Mouse (Mus musculus): ENCODE data around the gene Ptprm. TPM values are rescaled to one million over a fixed set of nuclear protein-coding genes. Genes with fewer than 3 reads are reported as not detected.

Gene Ptprm
- polyA plus RNA-seq, 1 experiment from 2014 or later = 15.8 TPM

DNA sequence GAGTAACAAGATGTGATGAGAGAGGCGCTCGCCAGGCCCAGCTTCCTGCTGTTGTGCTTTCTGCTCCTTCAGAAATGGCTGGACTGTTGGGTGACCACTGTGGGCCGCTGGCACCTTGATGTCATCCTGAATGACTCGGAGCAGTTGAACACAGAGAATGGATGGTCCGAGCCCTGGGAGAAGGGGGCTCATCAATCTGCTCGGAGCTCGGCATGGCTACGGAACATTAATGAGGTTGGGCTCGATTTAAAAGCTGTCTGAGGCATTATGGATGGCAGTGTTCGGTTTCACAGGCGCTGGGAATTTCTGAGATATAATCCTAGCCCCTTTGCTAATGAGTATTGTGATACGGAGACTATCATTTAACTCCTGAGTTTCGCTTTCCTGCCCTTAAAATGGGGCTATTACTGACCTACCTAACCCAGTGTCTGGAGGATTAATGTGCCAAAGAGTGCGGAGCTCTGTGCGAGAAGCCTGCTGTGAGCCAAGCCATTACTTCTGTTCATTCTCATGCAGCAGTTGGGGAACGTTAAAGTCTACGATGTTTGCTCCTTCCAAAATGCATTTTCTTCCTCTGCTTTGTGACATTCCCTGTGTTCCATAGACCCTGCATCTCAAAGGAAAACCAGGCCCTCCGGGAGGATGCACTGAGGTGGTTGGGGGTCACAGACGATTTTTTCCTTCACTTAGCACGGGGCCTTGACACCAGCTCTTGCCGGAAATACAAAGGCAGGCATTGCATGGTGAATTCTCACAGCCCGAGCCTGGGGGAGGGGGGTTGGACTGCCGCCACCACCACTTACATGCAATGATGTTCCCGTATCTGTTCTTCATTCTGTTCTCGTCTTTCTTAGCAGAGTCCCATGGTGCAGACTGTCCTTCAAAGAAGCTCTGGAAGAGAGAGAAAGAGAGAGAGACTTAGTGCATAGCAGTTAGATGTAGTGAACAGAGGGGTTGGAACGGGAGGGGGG lies 592.6 kb downstream of the Ptprm start:
- no peak for ATAC-seq (replicated peaks; ENCODE audit: insufficient number of reproducible peaks, insufficient read depth, low FRiP score, low read depth)
- WGBS = 77% methylated on average over 26 of the region's 26 CpGs
- peaks cover 2% of the 10 kb centered on the region; the same call in 1 of the 2 replicates for H3K4me1 ChIP-seq (replicated peaks)

DNA sequence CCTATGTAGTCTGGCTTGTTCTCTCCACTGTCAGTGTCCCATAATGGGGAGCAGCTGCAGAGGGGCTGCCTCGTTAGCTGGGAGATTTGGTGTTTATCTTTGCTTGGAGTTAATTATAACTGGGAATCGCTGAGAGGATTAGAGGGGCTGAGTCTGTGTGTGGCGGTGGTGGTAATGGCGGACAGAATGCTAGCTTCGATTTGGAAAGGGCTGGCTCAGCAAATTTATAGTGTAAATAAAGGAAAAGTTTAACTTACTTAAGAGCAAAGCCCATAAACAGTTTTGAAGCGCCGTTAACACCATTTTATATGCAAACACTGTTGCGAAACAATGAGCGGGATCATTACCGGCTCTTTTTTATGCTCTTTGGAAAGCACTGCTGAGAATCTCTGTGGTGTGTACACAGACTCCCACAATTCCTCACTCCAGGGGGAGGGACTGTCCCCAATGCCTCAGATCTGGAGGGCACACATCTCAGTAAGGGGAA lies 597.2 kb downstream of the Ptprm start:
- H3K36me3 ChIP-seq = peaks cover 7% of the 10 kb centered on the region; the same call in 1 of the 2 replicates
- H3K4me1 ChIP-seq (replicated peaks) = peaks cover 2% of the 10 kb centered on the region; the same call in 1 of the 2 replicates
- WGBS = 56% methylated on average over 10 of the region's 10 CpGs
- no peak overlapping the region for H3K4me3 ChIP-seq
- peak overlapping the region; percentile 21; the same call in 1 of the 2 replicates for H3K4me2 ChIP-seq
- H3K9ac ChIP-seq = no peak overlapping the region
- no peaks in the 10 kb centered on the region for H3K9me3 ChIP-seq (replicated peaks)
- no peak overlapping the region for H3K27ac ChIP-seq
- ATAC-seq (replicated peaks; ENCODE audit: insufficient number of reproducible peaks, insufficient read depth, low FRiP score, low read depth) = no peak
- no peaks in the 10 kb centered on the region for H3K27me3 ChIP-seq

More for the DNA sequence above, 592.6 kb downstream of the Ptprm start:
- Histone ChIP-seq H3K36me3 (peaks cover 7% of the 10 kb centered on the region; the same call in 1 of the 2 replicates), H3K27me3 (no peaks in the 10 kb centered on the region), H3K27ac (no peak overlapping the region), H3K4me3 (no peak overlapping the region), H3K9ac (no peak overlapping the region), H3K9me3 (replicated peaks) (no peaks in the 10 kb centered on the region), H3K4me2 (no peak overlapping the region)

DNA sequence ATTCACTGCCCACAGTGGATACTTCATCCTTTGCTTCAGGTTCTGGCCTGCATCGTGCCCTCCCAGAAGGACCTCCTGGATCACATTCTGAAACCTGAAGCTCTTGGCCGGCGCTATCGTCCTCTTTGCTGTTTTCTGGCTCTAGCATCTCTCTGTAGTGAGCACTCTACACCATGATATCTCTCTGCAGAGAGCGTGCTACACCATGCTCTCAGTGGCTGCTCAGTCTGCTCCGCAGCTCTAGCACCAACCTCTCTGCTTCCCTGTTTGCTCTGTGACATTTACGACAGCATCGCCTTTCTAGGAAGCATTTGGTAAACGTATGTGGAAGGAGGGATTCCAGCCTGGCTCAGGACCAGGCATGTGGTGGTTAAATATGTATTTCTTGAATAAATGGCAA lies 597.8 kb downstream of the Ptprm start:
- Histone ChIP-seq H3K9me3 (replicated peaks) (no peaks in the 10 kb centered on the region), H3K27me3 (no peaks in the 10 kb centered on the region), H3K9ac (no peak overlapping the region), H3K27ac (no peak overlapping the region), H3K36me3 (peaks cover 7% of the 10 kb centered on the region; the same call in 1 of the 2 replicates), H3K4me3 (no peak overlapping the region), H3K4me1 (replicated peaks) (peaks cover 2% of the 10 kb centered on the region; the same call in 1 of the 2 replicates), H3K4me2 (no peak overlapping the region)
- WGBS = 65% methylated on average over 9 of the region's 9 CpGs
- no peak for ATAC-seq (replicated peaks; ENCODE audit: insufficient number of reproducible peaks, insufficient read depth, low FRiP score, low read depth)

DNA sequence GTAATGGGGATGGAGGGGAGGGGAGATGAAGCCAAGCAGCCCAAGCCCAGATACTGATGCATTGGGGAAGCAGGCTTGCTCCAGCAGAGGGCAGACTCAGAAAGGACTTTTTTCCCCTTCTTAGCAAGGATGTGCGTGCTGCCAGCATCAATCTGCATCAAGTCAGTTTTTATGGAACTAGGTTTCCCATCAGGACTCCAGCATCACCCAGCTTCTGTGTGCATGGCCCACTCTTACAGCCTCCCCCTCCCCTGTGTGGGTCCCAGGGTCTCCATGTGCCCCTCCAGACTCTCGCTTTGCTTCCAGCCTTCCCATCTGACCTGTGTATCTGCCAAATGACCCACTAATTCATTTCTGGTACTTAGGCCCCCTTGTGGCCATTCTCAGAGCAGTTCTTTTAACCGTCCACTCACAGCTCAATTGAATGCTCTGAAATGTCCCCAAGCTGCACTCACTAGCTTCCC lies 599.0 kb downstream of the Ptprm start:
- no peaks in the 10 kb centered on the region for H3K27me3 ChIP-seq
- no peak overlapping the region for H3K4me2 ChIP-seq
- no peaks in the 10 kb centered on the region for H3K36me3 ChIP-seq
- peaks cover 2% of the 10 kb centered on the region; the same call in 1 of the 2 replicates for H3K4me1 ChIP-seq (replicated peaks)
- H3K27ac ChIP-seq = no peak overlapping the region
- H3K4me3 ChIP-seq = no peak overlapping the region
- ATAC-seq (replicated peaks; ENCODE audit: insufficient number of reproducible peaks, insufficient read depth, low FRiP score, low read depth) = no peak
- H3K9ac ChIP-seq = no peak overlapping the region
- WGBS = 51% methylated on average over 3 of the region's 3 CpGs
- no peaks in the 10 kb centered on the region for H3K9me3 ChIP-seq (replicated peaks)

DNA sequence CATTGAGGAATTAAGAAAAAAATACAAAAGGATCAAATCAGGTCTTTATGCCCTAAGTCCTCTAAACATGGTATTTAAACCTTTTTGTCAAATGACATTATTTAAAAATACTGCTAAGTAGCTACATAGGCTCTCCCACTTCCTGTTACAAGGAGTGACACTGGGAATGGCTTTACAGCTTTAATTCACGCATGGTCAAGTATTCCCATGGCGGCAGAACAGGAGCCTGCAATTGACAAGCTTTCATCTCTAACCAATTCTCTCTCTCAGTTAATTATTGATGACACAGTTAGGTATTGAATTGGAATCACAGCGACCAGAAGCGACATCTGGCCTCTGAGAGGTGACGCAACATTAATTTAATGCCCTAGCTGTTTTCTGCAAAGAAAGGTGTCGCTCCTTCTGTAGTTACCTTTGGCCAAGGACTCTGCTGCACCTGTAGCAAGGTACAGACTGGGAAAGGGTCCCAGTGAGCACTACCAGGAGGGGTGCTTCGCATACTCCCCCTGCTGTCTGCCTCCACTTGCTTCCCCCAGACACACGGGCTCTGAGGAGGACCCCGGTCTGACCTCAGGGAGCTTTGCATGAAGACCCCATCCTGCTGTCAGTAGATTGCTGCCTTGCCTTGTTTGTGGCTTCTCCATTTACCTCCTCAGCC lies 599.9 kb downstream of the Ptprm start:
- Histone ChIP-seq H3K27ac (no peak overlapping the region), H3K27me3 (no peaks in the 10 kb centered on the region), H3K4me3 (no peak overlapping the region), H3K36me3 (no peaks in the 10 kb centered on the region), H3K4me2 (no peak overlapping the region), H3K9me3 (replicated peaks) (no peaks in the 10 kb centered on the region), H3K4me1 (replicated peaks) (peaks cover 2% of the 10 kb centered on the region; the same call in 1 of the 2 replicates), H3K9ac (no peak overlapping the region)
- no peak for ATAC-seq (replicated peaks; ENCODE audit: insufficient number of reproducible peaks, insufficient read depth, low FRiP score, low read depth)
- WGBS = 77% methylated on average over 9 of the region's 9 CpGs

DNA sequence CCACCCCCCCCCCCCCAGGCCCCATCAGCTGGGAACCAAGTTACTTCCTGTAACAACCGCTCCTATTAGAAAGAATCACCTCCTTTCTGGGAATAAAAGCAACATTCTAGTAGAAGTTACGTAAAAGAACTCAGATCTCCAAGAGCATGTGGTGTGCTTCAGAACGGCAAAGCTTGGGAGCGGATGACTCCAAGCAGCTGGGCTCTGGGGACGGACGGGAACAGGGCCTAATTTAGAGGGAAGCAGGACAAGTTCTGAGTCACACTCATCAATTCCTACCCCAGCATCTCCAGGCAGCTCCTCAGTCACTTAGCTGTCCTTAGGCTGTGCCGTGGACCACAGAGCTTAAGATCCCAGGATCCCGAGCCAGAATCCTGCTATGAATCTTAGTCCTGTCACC lies 602.5 kb downstream of the Ptprm start:
- Histone ChIP-seq H3K36me3 (no peaks in the 10 kb centered on the region), H3K9ac (no peak overlapping the region), H3K4me1 (replicated peaks) (no peaks in the 10 kb centered on the region), H3K27ac (no peak overlapping the region), H3K27me3 (no peaks in the 10 kb centered on the region), H3K9me3 (replicated peaks) (no peaks in the 10 kb centered on the region), H3K4me3 (no peak overlapping the region), H3K4me2 (no peak overlapping the region)
- whole genome bisulfite sequencing = 85% methylated on average over 8 of the region's 8 CpGs
- ATAC-seq (replicated peaks; ENCODE audit: insufficient number of reproducible peaks, insufficient read depth, low FRiP score, low read depth) = no peak

DNA sequence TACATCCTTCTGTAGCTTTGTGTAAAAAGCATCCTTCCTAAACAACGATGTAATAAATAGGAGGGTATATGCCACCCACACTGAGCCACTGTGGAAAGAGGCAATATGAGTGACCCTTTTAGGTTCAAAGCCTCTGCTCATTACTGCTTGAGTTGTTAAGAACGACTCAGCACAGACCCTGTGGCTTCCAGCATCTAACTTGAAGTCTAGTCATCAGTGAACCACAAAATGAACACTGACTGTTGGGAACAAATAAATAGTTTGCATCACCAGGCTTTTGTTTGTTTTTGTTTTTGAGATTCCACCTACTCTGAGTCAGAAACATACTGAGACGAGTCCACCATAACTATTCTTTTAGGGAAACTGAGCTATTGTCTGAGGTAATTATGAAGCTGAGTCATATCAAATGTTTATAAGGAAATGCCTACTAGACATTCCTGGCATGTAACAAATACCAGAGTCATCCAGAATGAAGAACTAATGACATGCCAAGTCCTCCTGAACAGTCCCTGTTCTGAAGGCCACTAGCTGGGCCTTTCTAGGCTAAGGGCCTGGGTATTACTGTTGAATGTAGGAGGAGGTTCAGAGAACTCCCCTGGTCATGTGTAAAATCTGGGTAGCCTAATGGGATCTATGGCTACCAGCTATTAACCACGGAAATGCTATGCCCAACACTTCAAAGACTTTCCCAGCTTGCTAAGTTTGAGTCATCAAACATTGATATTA lies 603.6 kb downstream of the Ptprm start:
- 75% methylated on average over 4 of the region's 4 CpGs for WGBS

DNA sequence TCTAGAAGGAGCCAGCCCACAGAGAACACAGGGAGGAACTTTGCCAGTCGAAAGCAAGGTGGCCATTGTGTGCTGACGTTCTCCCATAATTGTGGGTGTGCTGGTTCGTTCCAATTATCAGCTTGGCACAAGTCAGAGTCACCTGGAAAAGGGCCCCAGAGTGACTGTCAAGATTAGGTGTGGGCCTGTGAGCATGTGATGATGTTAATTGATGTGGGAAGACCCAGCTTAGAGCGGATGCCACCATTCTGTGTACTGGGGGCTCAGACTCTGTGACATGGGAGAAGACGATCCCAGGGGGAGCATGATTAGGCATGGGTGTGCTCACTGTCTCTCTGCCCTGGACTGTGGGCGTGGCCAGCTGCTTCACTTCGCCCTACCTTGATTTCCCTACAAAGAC lies 604.3 kb downstream of the Ptprm start:
- no peak overlapping the region for H3K4me3 ChIP-seq
- ATAC-seq (replicated peaks; ENCODE audit: insufficient number of reproducible peaks, insufficient read depth, low FRiP score, low read depth) = no peak
- no peak overlapping the region for H3K9ac ChIP-seq
- no peak overlapping the region for H3K27ac ChIP-seq
- H3K9me3 ChIP-seq (replicated peaks) = no peaks in the 10 kb centered on the region
- no peaks in the 10 kb centered on the region for H3K4me1 ChIP-seq (replicated peaks)
- no peak overlapping the region for H3K4me2 ChIP-seq
- H3K27me3 ChIP-seq = no peaks in the 10 kb centered on the region
- 78% methylated on average over 7 of the region's 7 CpGs for WGBS
- no peaks in the 10 kb centered on the region for H3K36me3 ChIP-seq

More for the DNA sequence above, 603.6 kb downstream of the Ptprm start:
- no peaks in the 10 kb centered on the region for H3K4me1 ChIP-seq (replicated peaks)
- no peaks in the 10 kb centered on the region for H3K9me3 ChIP-seq (replicated peaks)
- no peak overlapping the region for H3K27ac ChIP-seq
- H3K4me2 ChIP-seq = no peak overlapping the region
- no peak overlapping the region for H3K9ac ChIP-seq
- no peaks in the 10 kb centered on the region for H3K36me3 ChIP-seq
- no peak for ATAC-seq (replicated peaks; ENCODE audit: insufficient number of reproducible peaks, insufficient read depth, low FRiP score, low read depth)
- no peaks in the 10 kb centered on the region for H3K27me3 ChIP-seq
- H3K4me3 ChIP-seq = no peak overlapping the region

DNA sequence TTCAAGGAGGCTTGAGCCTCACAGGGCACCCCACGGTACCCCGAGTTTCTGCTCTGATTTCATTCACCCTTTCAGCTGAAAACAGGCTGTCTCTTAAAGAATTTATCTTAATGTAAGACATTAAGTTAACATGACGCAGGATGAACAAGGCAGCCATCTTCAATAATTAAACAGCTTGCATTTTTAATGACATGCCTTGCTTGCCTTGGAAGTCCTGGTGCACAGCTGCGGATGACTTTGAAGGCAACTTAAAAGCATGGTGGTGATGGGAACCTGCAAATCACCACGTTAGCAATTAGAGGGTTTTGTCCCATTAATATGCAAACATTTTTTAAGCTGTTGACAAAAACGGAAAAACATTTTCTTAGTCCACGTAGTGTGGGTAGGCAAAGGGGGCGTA lies 607.8 kb downstream of the Ptprm start:
- Histone ChIP-seq H3K27me3 (no peaks in the 10 kb centered on the region), H3K9me3 (replicated peaks) (no peaks in the 10 kb centered on the region), H3K36me3 (no peaks in the 10 kb centered on the region), H3K4me3 (no peak overlapping the region), H3K27ac (no peak overlapping the region), H3K4me2 (no peak overlapping the region), H3K9ac (no peak overlapping the region), H3K4me1 (replicated peaks) (no peaks in the 10 kb centered on the region)
- ATAC-seq (replicated peaks; ENCODE audit: insufficient number of reproducible peaks, insufficient read depth, low FRiP score, low read depth) = no peak
- WGBS = 82% methylated on average over 8 of the region's 8 CpGs

DNA sequence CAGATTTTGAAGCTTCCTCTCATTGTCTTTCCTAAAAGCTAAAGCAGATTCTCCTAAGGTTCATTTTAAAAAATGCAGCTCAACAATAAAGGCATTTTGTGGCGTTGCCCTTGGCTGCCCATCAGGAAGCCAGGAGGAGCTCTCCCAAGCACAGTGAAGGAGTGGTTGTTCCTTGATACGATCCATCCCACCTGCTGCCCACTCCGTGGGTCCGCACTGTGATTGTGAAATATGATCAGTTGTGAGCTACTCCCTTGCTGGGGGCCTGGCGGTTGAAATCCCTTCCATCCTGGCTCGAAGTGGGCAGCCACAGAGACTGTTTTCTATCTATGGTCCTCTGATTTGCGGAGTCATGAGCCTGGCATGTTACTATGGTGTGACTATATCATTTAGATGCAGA lies 610.9 kb downstream of the Ptprm start:
- no peak for ATAC-seq (replicated peaks; ENCODE audit: insufficient number of reproducible peaks, insufficient read depth, low FRiP score, low read depth)
- 73% methylated on average over 7 of the region's 7 CpGs for WGBS
- H3K4me1 ChIP-seq (replicated peaks) = peaks cover 7% of the 10 kb centered on the region

More for the DNA sequence above, 610.9 kb downstream of the Ptprm start:
- no peaks in the 10 kb centered on the region for H3K36me3 ChIP-seq
- no peaks in the 10 kb centered on the region for H3K9me3 ChIP-seq (replicated peaks)
- H3K27me3 ChIP-seq = no peaks in the 10 kb centered on the region
- no peak overlapping the region for H3K9ac ChIP-seq
- H3K4me3 ChIP-seq = no peak overlapping the region
- no peak overlapping the region for H3K27ac ChIP-seq
- no peak overlapping the region for H3K4me2 ChIP-seq
